Mouse (Mus musculus) cerebellum, adult 2 months (tissue): ENCODE results near the gene Crygd.

Source experiments
- CTCF ChIP-seq: fragments of 200-500 bp; IDR thresholded peaks from 2 replicates; pipeline ENCODE4 v1.5.1; 2011; ENCODE audit warnings: low read depth, mild to moderate bottlenecking, control low read depth, low read length, moderate library complexity, borderline replicate concordance; ENCODE audit not compliant: insufficient read depth
- POLR2A ChIP-seq: fragments of 200-500 bp; IDR thresholded peaks from 2 replicates; pipeline ENCODE4 v1.6.1; 2011; ENCODE audit warnings: low read length, control low read depth, borderline replicate concordance; ENCODE audit not compliant: insufficient read depth

- TF ChIP-seq POLR2A (no peak), CTCF (no peak)
Observed at GRCm38 (mm10) chr1:65096953-65097352, 33.7 kb upstream of the Crygd start.
